Mouse (Mus musculus) megakaryocyte, adult 5-6 weeks (primary cell): ENCODE measurements around the gene Appl2. TPM values are rescaled to one million over a fixed set of nuclear protein-coding genes. Genes with fewer than 3 reads are reported as not detected.

Experiments used
- ATAC-seq: 2 replicates; pipeline ENCODE4 v1.8.0; 2016; ENCODE audit warnings: mild to moderate bottlenecking, inconsistent platforms; ENCODE audit not compliant: poor library complexity, severe bottlenecking
- total RNA-seq, 2 experiments: library from RNA; stranded (forward) in 1 of 2; stranded (reverse) in 1 of 2; fragments of 153-499, 151-499 nt in 1 of 2; fragments of 221-1000, 200-1000 nt in 1 of 2; gene quantifications; 2 replicates each; pipeline versions ENCODE4 v1.2.3 to v1.2.4; 2015 to 2017

The Appl2 gene
- total RNA-seq, 2 experiments from 2014 or later: 11.7 to 28.1 TPM

DNA sequence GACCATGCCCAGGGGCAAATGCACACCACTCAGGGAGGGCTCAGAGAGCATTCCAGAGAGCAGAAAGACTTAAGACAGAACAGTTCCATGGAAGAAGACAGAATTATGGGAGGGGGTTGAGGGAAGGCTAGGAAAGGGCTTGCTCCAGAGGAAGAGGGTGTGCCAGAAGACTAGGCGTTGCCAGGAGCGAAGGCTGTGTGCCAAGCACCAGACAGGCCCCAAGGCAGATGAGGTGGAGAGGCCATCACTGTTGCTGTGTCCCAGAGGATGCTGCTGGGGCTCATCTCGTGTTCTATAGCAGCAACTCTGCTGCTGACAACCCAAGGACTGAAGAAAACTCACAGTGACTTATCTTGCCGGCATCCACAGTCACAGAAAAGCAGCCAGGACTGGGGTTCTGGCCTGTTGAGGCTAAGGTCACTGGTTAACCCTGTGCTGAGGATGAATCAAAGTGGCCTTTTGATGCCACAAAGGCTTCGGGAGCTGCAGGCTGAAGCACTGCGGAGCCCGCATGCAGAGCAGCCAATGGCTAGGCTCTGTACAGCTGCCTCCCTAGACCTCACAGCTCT, 15.6 kb downstream of the Appl2 start:
- ATAC-seq: no peak

DNA sequence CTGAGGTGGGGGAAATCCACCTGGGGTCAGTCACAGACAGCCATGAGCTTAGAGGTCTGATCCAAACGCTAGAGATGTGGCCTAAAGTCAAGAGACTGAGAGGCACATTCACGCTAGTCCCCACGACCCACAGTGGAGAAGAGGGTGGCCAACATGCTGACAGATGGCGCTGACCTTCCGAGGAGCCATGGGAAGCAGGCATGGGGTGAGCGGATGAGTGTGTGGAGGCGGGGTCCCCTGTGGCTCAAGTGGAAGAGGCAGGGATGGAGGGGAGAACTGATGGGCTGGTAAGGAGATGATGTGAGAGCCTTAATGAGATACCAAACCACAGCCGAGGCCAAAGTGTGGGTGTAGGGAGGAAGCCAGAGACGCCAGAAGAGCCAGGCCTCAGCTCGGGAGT, 16.8 kb downstream of the Appl2 start:
- ATAC-seq: no peak

DNA sequence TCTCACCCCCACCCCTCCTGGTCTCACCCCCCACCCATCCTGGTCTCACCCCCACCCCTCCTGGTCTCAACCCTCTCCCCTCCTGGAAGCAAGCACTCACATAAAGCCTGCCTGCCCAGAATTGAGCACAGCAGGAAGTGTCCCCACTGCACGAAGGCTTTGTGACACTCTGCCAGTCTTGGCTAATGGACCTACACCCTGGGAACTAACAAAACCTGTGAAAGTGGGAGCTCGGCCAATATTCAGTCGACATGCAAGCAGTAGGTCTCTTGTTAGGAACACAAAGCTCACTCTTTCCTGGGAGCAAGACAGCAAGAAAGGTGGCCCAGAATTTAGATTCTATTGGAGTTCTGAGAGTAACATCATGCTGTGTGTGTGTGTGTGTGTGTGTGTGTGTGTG, 17.6 kb downstream of the Appl2 start:
- ATAC-seq: no peak

DNA sequence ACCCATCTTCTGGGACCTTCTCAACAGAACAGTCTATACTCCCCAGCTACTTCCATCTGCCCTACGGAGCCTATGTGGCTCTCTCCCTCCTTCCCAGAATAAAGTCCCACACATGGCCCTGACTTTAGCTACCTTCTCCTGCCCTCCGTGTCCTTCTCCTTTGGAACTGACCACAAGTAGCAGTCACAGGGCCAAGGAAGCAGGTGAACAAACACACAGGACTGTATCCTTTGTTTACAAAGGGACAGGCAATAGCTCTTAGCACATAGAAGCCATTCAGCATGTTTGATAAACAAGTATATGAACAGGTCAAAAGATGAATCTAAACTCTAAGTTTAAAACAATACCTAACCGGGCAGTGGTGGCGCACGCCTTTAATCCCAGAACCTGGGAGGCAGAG, 18.7 kb downstream of the Appl2 start:
- no peak for ATAC-seq

DNA sequence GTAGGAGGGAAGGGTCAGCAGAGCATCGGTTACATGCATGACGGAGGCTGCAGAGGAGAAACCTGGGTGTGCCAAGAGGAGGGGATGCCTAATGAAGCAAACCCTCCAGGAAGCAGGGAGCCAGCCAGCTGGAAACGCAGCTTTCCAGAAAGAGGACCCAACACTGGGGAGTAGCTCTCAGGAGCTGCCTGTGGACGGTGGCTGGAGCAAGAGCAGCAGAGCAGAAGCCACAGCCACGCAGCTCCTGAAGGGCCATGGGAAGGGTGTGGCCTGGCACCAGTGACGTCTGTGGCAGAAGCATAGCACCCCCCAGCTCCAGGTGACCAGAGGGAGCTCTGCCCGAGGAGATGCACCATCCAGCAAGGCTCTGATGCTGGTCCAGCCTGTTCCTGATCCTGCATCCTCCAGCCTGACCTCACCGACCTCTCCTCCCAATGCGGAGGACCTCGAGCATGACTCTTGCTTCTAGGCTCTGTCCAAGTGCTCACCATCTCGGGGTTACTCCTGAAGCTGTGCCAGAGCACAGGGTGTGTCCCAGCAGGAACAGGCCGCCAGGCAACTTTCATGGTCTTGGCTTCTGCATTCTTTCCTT, 19.3 kb downstream of the Appl2 start:
- no peak for ATAC-seq

DNA sequence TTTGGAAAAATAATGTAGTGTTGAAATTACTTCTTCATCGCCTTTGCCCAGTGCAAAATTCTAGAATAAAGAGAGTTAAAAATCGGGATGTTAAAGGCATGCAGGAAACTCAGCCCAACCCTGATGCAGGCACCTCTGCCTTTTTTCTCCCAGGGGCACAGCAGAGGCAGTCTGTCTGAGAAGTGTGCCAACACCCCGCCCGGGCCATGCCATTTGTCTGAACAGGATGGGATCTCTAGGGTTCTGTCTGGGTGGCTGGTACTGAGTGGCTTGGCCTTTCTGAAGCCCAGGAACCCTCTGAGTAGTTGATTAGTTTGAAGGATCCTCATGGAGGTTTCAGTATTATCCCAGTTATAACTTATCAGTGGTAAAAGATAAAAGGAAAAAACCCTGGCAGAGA, 20.3 kb downstream of the Appl2 start:
- no peak for ATAC-seq

DNA sequence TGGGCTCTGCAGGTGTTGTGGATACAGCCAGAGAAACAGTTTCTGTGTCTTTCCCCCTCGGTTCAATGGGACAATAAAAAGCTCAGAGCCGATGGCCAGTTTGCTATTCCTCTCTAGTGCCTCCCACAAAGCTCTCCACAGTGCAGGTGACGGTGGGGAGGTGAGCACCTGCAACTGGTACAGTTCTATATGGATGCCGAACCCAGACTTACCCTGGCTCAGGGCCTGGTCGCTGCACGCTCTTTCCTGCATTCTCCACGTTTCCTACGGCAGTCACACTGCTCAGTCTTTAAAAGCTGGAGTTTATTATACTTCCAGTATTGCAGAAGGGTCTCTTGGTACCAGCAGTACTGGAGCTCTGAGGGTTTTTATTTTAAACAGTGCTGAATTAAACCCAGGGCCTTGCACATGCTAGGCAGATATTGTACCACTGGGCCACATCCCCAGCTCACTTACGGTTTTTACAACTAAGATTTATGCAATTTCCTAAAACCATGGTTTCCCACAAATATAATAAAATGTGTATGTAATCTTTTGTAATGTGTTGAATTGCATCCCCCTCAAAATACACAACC, 21.3 kb downstream of the Appl2 start:
- no peak for ATAC-seq

DNA sequence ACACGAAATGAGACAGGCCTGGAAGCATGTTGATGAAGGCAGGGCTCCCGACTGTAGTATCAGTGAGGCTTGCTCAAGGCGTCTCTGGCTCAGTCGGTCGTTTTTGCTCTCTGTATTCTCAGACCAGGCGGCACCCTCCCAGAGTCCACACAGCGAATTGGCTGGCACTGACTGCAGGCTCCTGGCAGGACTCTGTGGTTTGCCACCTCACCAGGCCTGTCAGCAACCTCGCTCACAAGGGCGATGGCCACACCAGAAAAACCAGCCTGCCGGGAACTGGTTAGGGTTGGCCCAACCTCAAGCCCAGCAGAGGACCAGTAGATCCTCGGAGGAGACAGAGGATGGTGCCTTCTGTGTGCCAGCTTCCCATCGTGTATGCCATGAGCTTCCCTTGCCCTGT, 23.7 kb downstream of the Appl2 start:
- ATAC-seq: no peak

DNA sequence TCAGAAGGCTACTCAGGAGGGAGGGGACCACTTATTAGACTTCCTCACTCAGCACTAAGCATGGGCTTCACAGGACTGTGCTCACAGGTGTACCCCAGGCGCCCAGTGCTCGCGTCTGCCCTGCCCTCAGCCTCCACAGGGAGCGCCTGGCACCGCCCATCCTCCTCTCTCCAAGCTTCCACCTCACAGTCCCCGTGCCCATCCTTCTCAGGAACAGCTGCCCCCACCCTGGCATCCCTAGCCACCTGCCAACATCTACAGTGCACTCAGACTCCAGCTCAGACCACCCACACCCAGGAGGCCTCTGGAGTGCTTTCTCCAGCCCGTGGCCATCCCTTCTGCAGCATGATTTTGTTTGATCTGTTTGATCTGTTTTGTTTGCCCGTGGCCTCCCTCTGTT, 24.5 kb downstream of the Appl2 start:
- no peak for ATAC-seq

DNA sequence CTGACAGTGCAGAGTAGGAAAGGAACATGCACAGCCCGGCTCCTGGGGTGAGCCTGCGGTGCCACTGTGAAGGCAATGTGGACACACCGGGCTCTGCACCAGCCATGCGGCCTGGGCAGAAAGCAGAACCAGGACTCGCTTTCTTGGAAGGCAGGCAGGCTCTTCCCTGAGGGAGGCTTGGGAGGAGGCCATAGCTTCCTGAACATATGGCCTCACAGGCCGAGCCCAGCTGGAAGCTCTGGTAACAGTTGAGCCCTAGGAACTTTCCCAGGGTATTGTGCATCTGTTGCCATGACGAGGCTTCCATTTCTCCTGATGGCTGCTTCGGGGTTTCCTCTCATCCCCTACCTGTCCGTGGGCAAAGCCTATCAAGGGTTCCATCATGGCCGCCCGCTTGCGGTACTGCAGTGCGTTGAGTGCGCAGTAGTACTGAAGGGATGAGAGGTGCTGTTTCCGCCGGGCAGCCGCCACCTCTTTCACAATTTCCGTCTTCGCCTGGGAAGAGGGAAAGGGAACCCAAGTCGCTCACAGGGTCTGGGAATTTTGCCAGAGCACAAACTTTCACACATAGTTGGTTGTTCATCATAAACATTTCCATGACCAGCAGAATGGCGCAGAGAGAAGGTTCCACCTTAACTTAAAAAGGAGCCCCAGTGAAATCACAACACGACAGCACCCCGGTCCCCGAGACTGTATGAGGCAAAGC, 28.0 kb downstream of the Appl2 start:
- ATAC-seq: no peak

DNA sequence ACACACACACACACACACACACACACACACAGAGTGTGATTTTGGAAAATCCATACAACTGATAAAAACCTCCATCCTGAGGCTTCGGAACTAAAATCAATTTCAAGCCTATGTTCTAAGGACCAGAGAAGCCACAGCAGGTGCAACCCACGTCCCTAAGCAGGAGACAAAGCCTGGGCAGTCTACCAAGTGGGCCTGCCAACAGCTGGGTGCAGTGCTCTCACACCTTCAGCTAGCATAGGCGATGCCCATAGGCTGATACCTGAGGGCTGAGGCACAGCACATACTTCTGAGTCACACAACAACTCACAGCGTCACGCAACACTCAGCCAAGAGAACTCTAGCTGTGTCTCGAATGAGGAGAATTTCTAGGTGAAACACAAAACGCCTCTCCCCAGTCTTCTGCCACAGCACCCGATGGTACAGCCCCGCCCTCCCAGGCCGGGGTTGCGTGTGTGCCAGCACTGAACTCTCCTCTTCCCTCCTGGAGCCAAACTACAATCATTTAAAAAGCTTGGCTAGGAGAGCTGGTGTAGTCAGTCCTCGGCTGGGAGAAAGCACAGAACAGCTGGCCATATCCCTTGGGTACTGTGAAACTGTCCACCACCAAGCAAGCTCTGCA, 29.6 kb downstream of the Appl2 start:
- no peak for ATAC-seq

DNA sequence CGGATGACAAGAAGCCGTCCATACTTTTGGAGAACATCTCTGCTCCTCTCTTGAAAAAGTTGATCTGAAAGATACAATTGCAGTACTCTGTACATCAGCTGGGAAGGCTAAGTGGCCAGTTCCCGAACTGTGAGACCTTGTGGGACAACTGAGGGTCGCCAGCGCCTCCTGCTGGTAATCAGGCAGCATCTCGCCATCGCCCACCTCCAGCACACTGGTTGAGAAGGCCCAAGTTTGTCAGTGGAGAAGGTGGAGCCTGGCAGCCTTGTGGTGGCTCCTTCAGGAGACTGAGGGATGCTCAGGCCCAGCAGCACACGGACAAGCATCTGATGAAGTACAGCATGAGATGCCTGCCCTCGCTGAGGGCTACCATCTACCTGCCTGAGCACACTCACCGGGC, 31.2 kb downstream of the Appl2 start:
- ATAC-seq: peak; percentile 72

DNA sequence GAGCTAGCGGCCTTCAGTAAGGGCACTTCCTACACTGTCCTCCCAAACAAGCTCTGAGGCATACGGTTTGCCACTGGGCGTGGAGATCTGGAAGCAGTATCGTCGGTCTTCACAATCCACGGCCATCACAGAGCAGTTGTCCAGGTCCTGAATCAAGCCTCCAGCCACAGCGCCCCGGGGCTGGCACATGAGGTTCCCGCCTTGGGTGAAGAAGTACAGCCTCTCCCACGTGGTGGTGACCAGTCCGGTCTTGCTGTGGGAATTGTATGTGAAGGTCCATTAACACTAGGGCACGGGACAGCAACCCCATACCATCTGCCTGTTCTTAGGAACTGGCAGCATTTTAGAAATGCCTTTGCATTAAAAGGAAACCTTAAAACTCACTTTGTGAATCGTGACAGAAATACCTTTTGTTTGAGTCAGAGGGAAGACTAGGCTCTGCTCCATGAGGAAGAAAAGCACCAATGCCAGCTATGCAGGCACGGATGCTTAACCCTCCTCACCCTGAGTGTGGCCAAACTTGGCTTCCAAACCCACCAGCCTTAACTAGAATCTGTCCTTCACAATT, 35.8 kb downstream of the Appl2 start:
- ATAC-seq: no peak

DNA sequence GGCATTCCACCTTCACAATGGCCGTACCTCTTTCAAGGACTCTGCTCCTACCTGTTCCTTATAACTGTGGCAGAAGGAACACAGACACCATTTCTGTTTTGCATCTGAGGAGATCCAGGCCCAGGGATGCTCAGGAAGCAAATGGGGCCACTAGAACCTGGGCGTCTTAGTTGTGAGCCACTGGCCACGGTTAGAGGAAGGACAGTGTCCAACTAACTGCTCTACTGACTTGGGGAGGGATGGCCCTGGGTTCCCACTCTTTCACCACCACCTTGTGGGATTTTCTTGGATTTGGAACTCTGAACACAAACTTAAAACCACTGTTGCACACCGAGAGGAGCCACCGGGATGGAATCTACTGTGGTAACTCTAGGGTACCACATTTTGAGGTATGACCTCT, 36.7 kb downstream of the Appl2 start:
- ATAC-seq: no peak

DNA sequence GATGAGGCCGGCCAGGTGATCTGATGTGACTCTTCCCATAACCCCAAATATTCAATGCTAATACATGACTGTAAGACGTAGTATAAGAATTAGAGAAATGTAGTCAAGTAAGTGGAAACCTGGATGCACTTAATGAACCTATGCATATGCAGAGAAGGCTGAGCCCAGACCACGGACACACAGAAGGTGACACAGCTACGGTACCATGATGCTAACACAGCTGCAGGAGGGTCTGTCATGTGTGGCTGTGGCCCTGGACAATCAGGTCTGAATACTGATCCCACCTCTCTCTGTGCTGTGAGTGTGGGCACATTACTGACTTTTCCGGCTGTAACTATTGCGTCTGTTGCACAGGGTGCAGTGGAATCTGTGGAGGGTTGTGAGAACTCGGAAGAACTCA, 38.0 kb downstream of the Appl2 start:
- no peak for ATAC-seq

DNA sequence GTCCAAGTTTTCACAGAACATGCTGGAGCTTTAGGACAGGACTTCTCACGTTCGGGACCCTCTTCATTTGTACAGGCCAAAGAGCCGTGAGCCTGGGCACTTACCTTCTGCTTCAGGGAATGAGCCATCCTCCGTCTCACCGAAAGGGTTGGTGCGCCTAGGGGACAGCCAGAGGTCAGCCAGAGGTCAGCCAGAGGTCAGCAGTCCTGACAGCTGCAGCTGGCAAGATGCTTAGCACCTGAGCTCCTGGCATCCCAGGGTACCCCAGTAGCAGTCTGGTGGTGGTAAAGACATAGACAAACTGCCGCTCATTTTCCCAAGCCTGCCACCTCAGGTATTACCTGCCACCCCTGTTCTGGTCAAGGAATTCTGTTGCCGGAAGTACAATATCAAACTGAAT, 39.9 kb downstream of the Appl2 start:
- no peak for ATAC-seq

DNA sequence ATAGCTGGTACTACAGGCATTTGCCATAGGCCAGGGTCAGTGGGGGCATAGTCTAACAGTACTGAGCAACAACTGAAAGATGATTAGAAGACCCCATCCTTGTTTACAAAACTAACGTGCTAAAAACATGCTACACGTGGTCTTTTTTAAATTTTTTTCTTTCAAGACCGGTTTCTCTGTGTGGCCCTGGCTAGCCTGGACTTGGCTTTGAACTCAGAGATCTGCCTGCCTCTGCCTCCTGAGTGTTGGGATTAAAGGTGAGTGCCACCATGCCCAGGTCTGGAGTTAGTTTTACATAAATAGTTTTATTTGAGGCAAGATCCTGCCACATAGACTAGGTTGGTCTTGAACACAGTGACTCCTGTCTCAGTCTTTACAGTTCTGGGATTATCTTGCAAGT, 41.4 kb downstream of the Appl2 start:
- no peak for ATAC-seq

DNA sequence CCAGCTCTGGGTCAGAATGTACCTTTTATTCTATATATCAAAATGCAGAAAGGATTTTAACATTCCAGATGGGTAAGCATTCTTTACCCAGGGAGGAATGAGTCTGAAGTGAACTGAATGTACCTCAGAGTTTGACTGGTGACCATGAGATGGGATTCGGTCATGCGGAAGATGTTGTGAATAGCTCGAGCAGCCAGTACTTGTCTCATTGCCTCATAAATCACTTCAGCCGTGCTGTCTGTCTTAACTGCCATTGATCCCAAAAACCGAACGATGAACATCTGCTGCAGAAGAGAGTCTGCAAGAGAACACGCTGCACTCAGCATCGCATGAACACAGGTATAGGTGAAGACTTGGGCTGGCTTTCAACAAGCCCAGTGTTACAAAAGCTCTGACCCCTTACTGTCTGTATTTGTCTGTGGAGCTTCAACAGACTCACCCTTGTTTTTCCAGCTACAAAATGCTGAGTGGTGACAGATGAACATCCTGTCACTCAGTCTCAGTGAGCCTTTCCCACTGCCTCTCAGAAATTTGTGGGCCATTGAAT, 42.8 kb downstream of the Appl2 start:
- no peak for ATAC-seq

DNA sequence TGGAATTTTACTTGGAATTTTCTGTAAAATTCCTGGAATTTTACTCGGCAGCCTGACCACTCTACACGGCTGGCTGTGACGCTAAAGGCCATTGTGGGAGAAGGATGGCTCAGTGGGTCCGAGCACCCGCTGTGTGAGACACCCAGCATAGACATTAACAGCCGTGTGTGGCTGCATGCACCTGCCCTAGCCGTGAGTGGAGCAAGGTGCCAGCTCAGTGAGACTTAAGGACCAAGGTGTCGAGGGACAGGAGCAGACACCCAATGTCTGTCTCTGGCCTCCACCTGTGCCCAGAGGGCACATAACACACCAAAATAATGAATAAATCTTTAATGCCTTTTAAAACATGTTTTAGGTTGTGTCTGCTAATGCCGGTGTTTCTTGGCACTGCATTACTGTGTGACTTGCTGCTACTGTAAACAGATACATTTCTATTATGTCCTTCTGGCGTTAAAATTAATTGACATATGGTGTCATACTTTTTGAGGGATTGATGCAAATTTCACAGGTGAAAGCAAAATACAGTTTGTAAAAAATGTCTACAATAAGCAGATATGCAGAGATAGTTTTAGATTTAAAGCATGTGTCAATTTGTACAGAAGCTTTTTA, 44.5 kb downstream of the Appl2 start:
- no peak for ATAC-seq

DNA sequence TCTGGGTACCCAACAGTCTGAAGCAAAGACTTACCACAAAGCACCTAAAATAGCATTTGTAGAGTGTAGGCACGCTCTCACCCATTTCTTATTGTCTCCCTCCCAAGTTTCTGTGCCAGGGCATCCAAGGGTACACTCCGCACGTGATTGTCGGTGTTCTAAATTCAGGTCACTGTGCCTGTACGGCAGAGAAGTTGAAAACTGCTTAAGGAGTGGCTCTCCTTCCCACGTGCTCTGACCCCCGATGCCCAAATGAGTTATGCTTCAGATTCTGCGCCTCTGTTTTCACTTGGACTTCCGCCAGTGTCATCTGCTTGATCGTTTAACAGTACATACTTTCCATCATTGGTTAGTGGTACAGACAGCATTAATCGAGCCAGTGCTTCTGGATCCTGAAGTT, 47.9 kb downstream of the Appl2 start:
- no peak for ATAC-seq

DNA sequence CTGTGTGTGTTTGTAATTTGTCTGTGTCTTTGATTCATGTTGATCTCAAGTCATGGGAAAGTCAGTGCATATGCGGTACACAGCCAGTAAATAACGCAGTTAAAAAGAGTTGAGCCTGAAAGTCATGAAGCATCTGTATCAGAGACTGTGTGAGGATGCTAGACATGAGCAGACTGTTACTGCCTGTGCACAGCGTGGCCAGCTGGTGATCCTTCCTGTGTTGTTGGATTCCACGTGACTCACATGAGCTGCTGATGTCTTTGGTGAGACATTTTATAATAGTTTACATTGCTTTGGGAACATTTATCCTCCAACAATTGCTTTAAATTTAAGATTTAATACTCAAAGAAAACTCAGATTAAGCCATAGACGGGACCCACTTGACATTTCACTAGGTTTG, 54.0 kb downstream of the Appl2 start:
- ATAC-seq: no peak
